Mouse (Mus musculus) CD4-positive naive resting alpha-beta T cell, adult 57 days (primary cell): Measurements from ENCODE around the gene Kif2a. TPM values are rescaled to one million over a fixed set of nuclear protein-coding genes. Genes with fewer than 3 reads are reported as not detected.

Experiments
- total RNA-seq: library from RNA; stranded (reverse); gene quantifications from one replicate; pipeline ENCODE4 v1.2.4, GENCODE M21; 2023

Gene Kif2a
- 101 TPM for total RNA-seq

GRCm38 (mm10) chr13:107021461-107022265 lies at the start of gene Kif2a:
Gene Kif2a (minus strand): TSS chr13:107022126.

GRCm38 (mm10) chr13:106946594-106947540 lies 75.1 kb downstream of the Kif2a start, which contains the start of gene Dimt1:
Gene Dimt1 (plus strand): TSS chr13:106947127.

GRCm38 (mm10) chr13:106936256-106937137 lies 85.4 kb downstream of the Kif2a start, which contains the start of gene Ipo11:
Gene Ipo11 (minus strand): TSS chr13:106936958.

Other genes with a start within 250 kb of the Kif2a start
- 32.5 TPM for gene Ipo11, start 85.2 kb downstream of the Kif2a start, total RNA-seq
- 30.9 TPM for gene Dimt1, start 75.0 kb downstream of the Kif2a start, total RNA-seq